Mouse (Mus musculus) layer of hippocampus, adult 8-10 months (tissue): ENCODE results near the gene Fis1. TPM values are rescaled to one million over a fixed set of nuclear protein-coding genes. Genes with fewer than 3 reads are reported as not detected.
"Not testable (repeated sequence)": the region's sequence is repeated elsewhere in the genome, so short reads cannot be mapped to it uniquely, and the experiment has no call there.

Experiments used
- DNase-seq, 2 experiments: peaks; one replicate each; pipeline ENCODE4 v3.0.0; 2022; ENCODE audit warnings: low spot score in 2 of 2
- total RNA-seq, 4 experiments: library from RNA; stranded (reverse); gene quantifications; 2 replicates each; pipeline ENCODE4 v1.2.4; 2022

Gene Fis1
- total RNA-seq, 4 experiments from 2014 or later: 224 to 262 (median 228) TPM

- DNase-seq: no peak
Observed at GRCm38 (mm10) chr5:136940845-136941560, 12.1 kb upstream of the Fis1 start.

- no peak for DNase-seq
Observed at GRCm38 (mm10) chr5:136942781-136943180, 10.3 kb upstream of the Fis1 start.

GRCm38 (mm10) chr5:136943382-136943781 lies 9.7 kb upstream of the Fis1 start:
- DNase-seq: no peak

GRCm38 (mm10) chr5:136945084-136945483 lies 8.0 kb upstream of the Fis1 start:
- no peak for DNase-seq

GRCm38 (mm10) chr5:136947874-136948273 lies 5.2 kb upstream of the Fis1 start:
- no peak for DNase-seq

GRCm38 (mm10) chr5:136949551-136950336 lies 3.3 kb upstream of the Fis1 start:
- not testable (repeated sequence) for DNase-seq

- no peak for DNase-seq
Observed at GRCm38 (mm10) chr5:136950521-136950920, 2.6 kb upstream of the Fis1 start.

GRCm38 (mm10) chr5:136952153-136952552 lies 922 bp upstream of the Fis1 start:
- no peak for DNase-seq

GRCm38 (mm10) chr5:136953440-136953951 lies 421 bp downstream of the Fis1 start:
- peak in 1 of 2 experiments; percentile 49 for DNase-seq

GRCm38 (mm10) chr5:136955622-136956021 lies 2.5 kb downstream of the Fis1 start:
- no peak for DNase-seq

- DNase-seq: no peak
Observed at GRCm38 (mm10) chr5:136957250-136957649, 4.2 kb downstream of the Fis1 start.

- DNase-seq: no peak
Observed at GRCm38 (mm10) chr5:136958991-136959605, 6.0 kb downstream of the Fis1 start.

GRCm38 (mm10) chr5:136960053-136960452 lies 7.0 kb downstream of the Fis1 start:
- no peak for DNase-seq

GRCm38 (mm10) chr5:136961334-136961982 lies 8.4 kb downstream of the Fis1 start:
- DNase-seq: no peak

GRCm38 (mm10) chr5:136961983-136962461 lies 8.9 kb downstream of the Fis1 start:
- peak; percentile 89 to 91 for DNase-seq

- peak; percentile 76 to 78 for DNase-seq
Observed at GRCm38 (mm10) chr5:136962501-136962900, 9.4 kb downstream of the Fis1 start.

GRCm38 (mm10) chr5:136962966-136963540 lies 10.0 kb downstream of the Fis1 start:
- no peak for DNase-seq

GRCm38 (mm10) chr5:136965210-136965609 lies 12.1 kb downstream of the Fis1 start:
- no peak for DNase-seq

- DNase-seq: no peak
Observed at GRCm38 (mm10) chr5:136965686-136966085, 12.6 kb downstream of the Fis1 start.

GRCm38 (mm10) chr5:136966331-136966730 lies 13.3 kb downstream of the Fis1 start, which contains the start of gene Cldn15:
Gene Cldn15, plus strand, starts transcription at chr5:136966616.
- DNase-seq: no peak
